Mouse (Mus musculus): ENCODE measurements around the gene Wif1.

GRCm38 (mm10) chr10:121116115-121116514, 82.4 kb downstream of the Wif1 start:
- TF ChIP-seq FLI1 (IDR thresholded peaks at IDR 0.05; ENCODE audit: low read length): no peak
- TF ChIP-seq GATA1 (IDR thresholded peaks at IDR 0.05; ENCODE audit: borderline replicate concordance, low read length): no peak
